ENCODE assay signal across 8 mouse cellular contexts in the genomic region with DNA sequence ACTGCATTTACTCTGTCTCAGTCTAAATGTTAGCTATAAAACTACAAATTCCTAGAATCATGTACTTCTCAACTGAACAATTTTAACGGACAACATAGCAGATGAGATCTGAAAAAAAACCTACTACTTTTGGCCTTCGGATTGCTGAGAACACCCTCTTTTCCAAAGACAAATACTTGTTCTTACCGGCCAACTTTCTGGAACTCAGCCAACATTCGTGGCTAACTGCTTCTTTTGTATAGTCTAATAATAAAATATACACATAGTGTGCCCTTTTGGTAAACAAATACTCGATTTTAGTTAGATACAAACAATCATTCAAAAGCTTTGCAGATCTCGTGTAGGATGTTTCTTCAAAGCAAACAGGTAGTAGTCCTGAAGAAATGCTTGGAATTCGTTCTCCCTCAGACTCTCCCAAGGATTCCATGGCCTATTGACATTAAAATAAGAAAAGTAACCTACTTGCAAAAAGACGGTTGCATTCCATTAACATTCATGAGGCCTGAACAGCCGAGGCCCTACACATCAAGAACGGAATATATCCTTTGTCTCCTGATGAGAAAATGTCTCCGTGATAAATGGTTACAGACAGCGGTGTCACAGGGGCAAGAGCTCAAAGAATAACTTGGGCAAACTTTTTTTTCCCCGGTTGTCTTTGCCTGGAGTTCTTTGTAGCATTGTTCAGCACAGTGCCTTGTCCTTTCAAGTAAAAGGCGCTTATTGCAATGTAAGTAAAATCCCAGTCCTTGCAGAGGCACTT. TPM values are rescaled to one million over a fixed set of nuclear protein-coding genes. Genes with fewer than 3 reads are reported as not detected.
DNase-seq lines count a peak whose midpoint lies in the region; ATAC-seq and TF ChIP-seq lines count a peak whose summit lies in the region.

No protein-coding gene starts in this region.

- TF ChIP-seq CTCF in heart, adult 2 months (IDR thresholded peaks at IDR 0.05), result no peak

- H3K4me1 ChIP-seq in heart, embryonic 14.5 days (ENCODE audit: control insufficient read depth in 2 of 2, insufficient read depth in 2 of 2, low read length in 2 of 2), result peaks cover 0 to 15% of the 10 kb centered on the region in 2 experiments; a peak in 2 of 4 replicates
- peaks cover 3% of the 10 kb centered on the region; the same call in 1 of the 2 replicates for H3K4me1 ChIP-seq in heart, adult 2 months (ENCODE audit: control insufficient read depth, insufficient read depth, low read length)
- H3K4me1 ChIP-seq in intestine, embryonic 16.5 days (ENCODE audit: control insufficient read depth, insufficient read depth, low read length), result peaks cover 13% of the 10 kb centered on the region
- H3K4me1 ChIP-seq in midbrain, embryonic 16.5 days (ENCODE audit: control insufficient read depth, insufficient read depth, low read length), result peaks cover 17% of the 10 kb centered on the region

- H3K9me3 ChIP-seq in heart, embryonic 14.5 days (ENCODE audit: control insufficient read depth, low read length), result no peaks in the 10 kb centered on the region
- no peaks in the 10 kb centered on the region for H3K9me3 ChIP-seq in intestine, embryonic 16.5 days (ENCODE audit: control insufficient read depth, low read length)
- no peaks in the 10 kb centered on the region for H3K9me3 ChIP-seq in midbrain, embryonic 16.5 days (replicated peaks; ENCODE audit: control insufficient read depth, low read length, poor library complexity, severe bottlenecking)

- peak overlapping the region; percentile 72 for H3K4me2 ChIP-seq in heart, embryonic 14.5 days (ENCODE audit: low read length)
- H3K4me2 ChIP-seq in intestine, embryonic 16.5 days (ENCODE audit: low read depth, low read length), result peak overlapping the region; percentile 63
- H3K4me2 ChIP-seq in midbrain, embryonic 16.5 days (ENCODE audit: low read length), result peak overlapping the region; percentile 66

- 0 out of 2 replicates have a peak, but pooled peaks cover 3% of the 10 kb centered on the region for H3K36me3 ChIP-seq in heart, embryonic 14.5 days (ENCODE audit: control insufficient read depth, insufficient read depth, low read length)
- H3K36me3 ChIP-seq in heart, adult 2 months (ENCODE audit: control insufficient read depth, insufficient read depth, low read length), result peaks cover 5% of the 10 kb centered on the region; the same call in 1 of the 2 replicates
- no peaks in the 10 kb centered on the region for H3K36me3 ChIP-seq in intestine, embryonic 16.5 days (ENCODE audit: control insufficient read depth, insufficient read depth, low read length)
- H3K36me3 ChIP-seq in midbrain, embryonic 16.5 days (ENCODE audit: control insufficient read depth, insufficient read depth, low read length), result no peaks in the 10 kb centered on the region

- TF ChIP-seq EP300 in heart, adult 2 months (IDR thresholded peaks at IDR 0.05; ENCODE audit: insufficient read depth, low read depth, low read length), result no peak

- no peak overlapping the region for H3K4me3 ChIP-seq in heart, embryonic 14.5 days (ENCODE audit: control insufficient read depth in 1 of 2, insufficient read depth in 1 of 2, low read depth in 1 of 2, low read length in 2 of 2)
- no peak overlapping the region for H3K4me3 ChIP-seq in heart, adult 2 months
- no peak overlapping the region for H3K4me3 ChIP-seq in intestine, embryonic 16.5 days (ENCODE audit: low read length)
- H3K4me3 ChIP-seq in midbrain, embryonic 16.5 days (ENCODE audit: low read depth, low read length), result peak overlapping the region; percentile 73; the same call in 1 of the 2 replicates

- 0 out of 4 replicates have a peak overlapping the region, but pooled peaks have one; percentile 27 to 93 for H3K27ac ChIP-seq in heart, embryonic 14.5 days (replicated peaks in 1 of 2; ENCODE audit: control insufficient read depth in 1 of 2, insufficient read depth in 1 of 2, low read depth in 2 of 2, low read length in 2 of 2)
- no peak overlapping the region for H3K27ac ChIP-seq in heart, adult 2 months
- peak overlapping the region; percentile 28 for H3K27ac ChIP-seq in intestine, embryonic 16.5 days (ENCODE audit: low read length)
- H3K27ac ChIP-seq in midbrain, embryonic 16.5 days (ENCODE audit: low read length), result no peak overlapping the region; the same call in none of the 2 replicates

- 44% methylated on average over 14 of the region's 14 CpGs for WGBS in heart, embryonic 14.5 days
- 59% methylated on average over 14 of the region's 14 CpGs for WGBS in heart, adult 2 months
- WGBS in intestine, embryonic 16.5 days, result 26% methylated on average over 14 of the region's 14 CpGs
- 3% methylated on average over 14 of the region's 14 CpGs for WGBS in midbrain, embryonic 16.5 days

- no peak overlapping the region for H3K9ac ChIP-seq in heart, embryonic 14.5 days (ENCODE audit: low read length)
- H3K9ac ChIP-seq in heart, adult 2 months (ENCODE audit: low read depth, low read length), result no peak overlapping the region
- no peak overlapping the region for H3K9ac ChIP-seq in intestine, embryonic 16.5 days (ENCODE audit: low read depth, low read length)
- no peak overlapping the region for H3K9ac ChIP-seq in midbrain, embryonic 16.5 days (ENCODE audit: low read depth, low read length)

- DNase-seq in heart, adult 2 months, result no peak
- peak; percentile 77 for DNase-seq in embryo, embryonic 11 days
- no peak for DNase-seq in ovary, adult 18-20 months (ENCODE audit: low spot score)
- DNase-seq in spleen, postnatal 10 days (ENCODE audit: low spot score in 2 of 2), result no peak

- no peak for TF ChIP-seq POLR2A in heart, adult 2 months (IDR thresholded peaks at IDR 0.05; ENCODE audit: insufficient read depth, low read depth, low read length)

- H3K79me2 ChIP-seq in heart, adult 2 months (replicated peaks; ENCODE audit: control insufficient read depth, insufficient read depth, low read length), result peaks cover 4% of the 10 kb centered on the region; the same call in 1 of the 2 replicates

- H3K27me3 ChIP-seq in heart, embryonic 14.5 days (ENCODE audit: control insufficient read depth, insufficient read depth, low read length), result no peaks in the 10 kb centered on the region
- H3K27me3 ChIP-seq in heart, adult 2 months (ENCODE audit: control insufficient read depth, insufficient read depth, low read length), result no peaks in the 10 kb centered on the region
- H3K27me3 ChIP-seq in intestine, embryonic 16.5 days (replicated peaks; ENCODE audit: control insufficient read depth, insufficient read depth, low read length), result no peaks in the 10 kb centered on the region
- no peaks in the 10 kb centered on the region for H3K27me3 ChIP-seq in midbrain, embryonic 16.5 days (ENCODE audit: control insufficient read depth, insufficient read depth, low read depth, low read length)

- intact Hi-C loops in heart, adult 2 months (cut with DNase I), result loop anchor here (5.0 kb wide), 4 partner anchors 56 to 774 kb away; a partner anchor contains a TSS

- no peak for ATAC-seq in heart, embryonic 14.5 days (ENCODE audit: insufficient number of reproducible peaks, insufficient read depth, low FRiP score, low read depth)
- ATAC-seq in intestine, embryonic 16.5 days, result no peak
- ATAC-seq in midbrain, embryonic 16.5 days, result no peak
- ATAC-seq in CD4-positive, CD25-positive, alpha-beta regulatory T cell, adult 4 months, result no peak

RNA-seq across cellular contexts. Expression of a gene that starts 1.2 kb away (rescaled TPM):
- 24.9 and 25.9 TPM in 2 replicates for polyA plus RNA-seq in heart, embryonic 14.5 days (2014; fragmentation: Nextera tagmentation; extraction: Ambion mirVana)
- 10 to 100 TPM; 13.2 to 17.2 TPM for total RNA-seq in heart, adult 2 months (2021)
- 4.3 and 9.3 TPM in 2 replicates for polyA plus RNA-seq in heart, adult 2 months (2012; rRNA removed)
- 23.7 and 24.7 TPM in 2 replicates for polyA plus RNA-seq in intestine, embryonic 16.5 days (2015; fragmentation: Nextera tagmentation; extraction: Ambion mirVana)
- 16.0 and 20.1 TPM in 2 replicates for polyA plus RNA-seq in midbrain, embryonic 16.5 days (2015; fragmentation: Nextera tagmentation; extraction: Ambion mirVana)
- 10 to 100 TPM; 17.1 to 23.7 TPM for polyA plus RNA-seq in CD4-positive, CD25-positive, alpha-beta regulatory T cell, adult 4 months (2017; shearing (Covaris generic))

RNA-seq across cellular contexts. Expression of a gene that starts 23.3 kb away (rescaled TPM):
- polyA plus RNA-seq in heart, embryonic 14.5 days (2014; fragmentation: Nextera tagmentation; extraction: Ambion mirVana), result 0.86 and 1.2 TPM in 2 replicates
- total RNA-seq in heart, adult 2 months (2021), result under 1 TPM in 1 of 2 experiments, not detected in 1; 0.30 TPM
- polyA plus RNA-seq in heart, adult 2 months (2012; rRNA removed), result 0.18 and 0.35 TPM in 2 replicates
- polyA plus RNA-seq in intestine, embryonic 16.5 days (2015; fragmentation: Nextera tagmentation; extraction: Ambion mirVana), result 0.56 and 0.73 TPM in 2 replicates
- 6.6 and 13.0 TPM in 2 replicates for polyA plus RNA-seq in midbrain, embryonic 16.5 days (2015; fragmentation: Nextera tagmentation; extraction: Ambion mirVana)
- polyA plus RNA-seq in CD4-positive, CD25-positive, alpha-beta regulatory T cell, adult 4 months (2017; shearing (Covaris generic)), result not detected

RNA-seq across cellular contexts. Expression of a gene that starts 54.5 kb away (rescaled TPM):
- 15.8 and 16.9 TPM in 2 replicates for polyA plus RNA-seq in heart, embryonic 14.5 days (2014; fragmentation: Nextera tagmentation; extraction: Ambion mirVana)
- 1 to 10 TPM; 3.3 to 4.5 TPM for total RNA-seq in heart, adult 2 months (2021)
- polyA plus RNA-seq in heart, adult 2 months (2012; rRNA removed), result 2.0 and 4.5 TPM in 2 replicates
- 11.9 and 15.2 TPM in 2 replicates for polyA plus RNA-seq in intestine, embryonic 16.5 days (2015; fragmentation: Nextera tagmentation; extraction: Ambion mirVana)
- polyA plus RNA-seq in midbrain, embryonic 16.5 days (2015; fragmentation: Nextera tagmentation; extraction: Ambion mirVana), result 3.3 and 3.8 TPM in 2 replicates
- 1 to 10 TPM; 6.8 to 8.4 TPM for polyA plus RNA-seq in CD4-positive, CD25-positive, alpha-beta regulatory T cell, adult 4 months (2017; shearing (Covaris generic))

RNA-seq across cellular contexts. Expression of a gene that starts 54.9 kb away (rescaled TPM):
- polyA plus RNA-seq in heart, embryonic 14.5 days (2014; fragmentation: Nextera tagmentation; extraction: Ambion mirVana), result 8.4 and 10.3 TPM in 2 replicates
- total RNA-seq in heart, adult 2 months (2021), result 1 to 10 TPM; 5.1 to 5.9 TPM
- 2.5 and 4.7 TPM in 2 replicates for polyA plus RNA-seq in heart, adult 2 months (2012; rRNA removed)
- 8.8 and 8.9 TPM in 2 replicates for polyA plus RNA-seq in intestine, embryonic 16.5 days (2015; fragmentation: Nextera tagmentation; extraction: Ambion mirVana)
- polyA plus RNA-seq in midbrain, embryonic 16.5 days (2015; fragmentation: Nextera tagmentation; extraction: Ambion mirVana), result 41.3 and 55.4 TPM in 2 replicates
- polyA plus RNA-seq in CD4-positive, CD25-positive, alpha-beta regulatory T cell, adult 4 months (2017; shearing (Covaris generic)), result 10 to 100 TPM in 1 of 2 experiments, 1 to 10 TPM in 1; 9.6 to 14.8 TPM

Comparison
In these comparisons a context has a peak if more than half of its experiments do, and no peak if none do; other contexts are left out.
1. H3K27ac ChIP-seq: peak in heart, embryonic 14.5 days (2 of 2) and intestine, embryonic 16.5 days (single experiment); none in heart, adult 2 months (single experiment) and midbrain, embryonic 16.5 days (single experiment).
2. Peak in every context shown above with its lines, with median percentiles within 50 percentile points of each other: H3K4me2 ChIP-seq.